21 mouse cellular contexts compared by ENCODE assay signal in genomic region chr17:66266803-66267202, GRCm38 (mm10).
DNase-seq lines count a peak whose midpoint lies in the region; ATAC-seq and TF ChIP-seq lines count a peak whose summit lies in the region.
"Had no signal": no experiment of that assay in that cellular context is flagged by ENCODE, and none has a peak within 500 bp of the region (broad histone marks: within the 10 kb centered on the region; RNA-seq: fewer than 3 reads in every experiment).

No protein-coding gene starts in this region.

- no peaks in the 10 kb centered on the region for H3K79me2 ChIP-seq in heart, adult 2 months (replicated peaks; ENCODE audit: control insufficient read depth, insufficient read depth, low read length)

- no peak for TF ChIP-seq POLR2A in heart, adult 2 months (IDR thresholded peaks at IDR 0.05; ENCODE audit: insufficient read depth, low read depth, low read length)

- intact Hi-C loops in left cerebral cortex, postnatal 4 days (cut with DNase I), result no loop called here
- intact Hi-C loops in heart, adult 2 months (cut with DNase I), result no loop called here

- no peak for TF ChIP-seq CTCF in heart, adult 2 months (IDR thresholded peaks at IDR 0.05)

- H3K4me1 ChIP-seq in heart, adult 2 months (ENCODE audit: control insufficient read depth, insufficient read depth, low read length), result no peaks in the 10 kb centered on the region
- H3K4me1 ChIP-seq: heart, embryonic 15.5 days had no signal

- no peak overlapping the region for H3K4me3 ChIP-seq in heart, adult 2 months
- H3K4me3 ChIP-seq: embryonic facial prominence, embryonic 13.5 days; heart, embryonic 15.5 days; hindbrain, embryonic 13.5 days had no signal

- ATAC-seq in frontal cortex, adult (ENCODE audit: low TSS enrichment), result peak; percentile 80
- no peak for ATAC-seq in cerebellum, adult (ENCODE audit: insufficient number of reproducible peaks, low FRiP score, low TSS enrichment)
- ATAC-seq: forebrain, embryonic 14.5 days; hindbrain, postnatal 0 days had no signal

- DNase-seq in frontal cortex, postnatal 10 days (ENCODE audit: low spot score in 2 of 2), result no peak
- peak; percentile 49 for DNase-seq in left cerebral cortex, adult 11 months (ENCODE audit: low spot score)
- no peak for DNase-seq in left cerebral cortex, postnatal 4 days
- DNase-seq in brain, adult 2 months (ENCODE audit: low read depth, low spot score), result peak; percentile 79
- peak; percentile 58 to 63 for DNase-seq in left cerebral cortex, adult 9 months (ENCODE audit: low spot score in 2 of 2)
- no peak for DNase-seq in heart, adult 2 months
- DNase-seq: adrenal gland, adult 2 months; adrenal gland, postnatal 25 days; cerebellum, adult 11-12 months; cerebellum, adult 9-10 months; cerebellum, postnatal 25 days; gastrocnemius, postnatal 10 days; heart, adult 18-20 months; heart, postnatal 14 days had no signal

- 82% methylated on average over 5 of the region's 5 CpGs for WGBS in heart, adult 2 months

- TF ChIP-seq EP300 in heart, adult 2 months (IDR thresholded peaks at IDR 0.05; ENCODE audit: insufficient read depth, low read depth, low read length), result no peak

- H3K9ac ChIP-seq in heart, adult 2 months (ENCODE audit: low read depth, low read length), result no peak overlapping the region
- H3K9ac ChIP-seq: embryonic facial prominence, embryonic 13.5 days; heart, embryonic 15.5 days had no signal

- H3K27me3 ChIP-seq in heart, adult 2 months (ENCODE audit: control insufficient read depth, insufficient read depth, low read length), result no peaks in the 10 kb centered on the region; the same call in 1 of the 2 replicates
- H3K27me3 ChIP-seq: embryonic facial prominence, embryonic 13.5 days; heart, embryonic 15.5 days; hindbrain, embryonic 13.5 days had no signal

- no peaks in the 10 kb centered on the region for H3K36me3 ChIP-seq in heart, adult 2 months (ENCODE audit: control insufficient read depth, insufficient read depth, low read length)
- H3K36me3 ChIP-seq: embryonic facial prominence, embryonic 13.5 days; heart, embryonic 15.5 days; hindbrain, embryonic 13.5 days had no signal

- no peak overlapping the region for H3K27ac ChIP-seq in heart, adult 2 months
- H3K27ac ChIP-seq: embryonic facial prominence, embryonic 13.5 days; heart, embryonic 15.5 days; hindbrain, embryonic 13.5 days; hindbrain, postnatal 0 days had no signal

Comparison
In these comparisons a context has a peak if more than half of its experiments do, and no peak if none do; other contexts are left out.
1. DNase-seq: peak in left cerebral cortex, adult 11 months (single experiment), brain, adult 2 months (single experiment) and left cerebral cortex, adult 9 months (2 of 2); none in frontal cortex, postnatal 10 days (0 of 2), left cerebral cortex, postnatal 4 days (single experiment) and heart, adult 2 months (0 of 2).